Mouse (Mus musculus): ENCODE measurements around the gene Bank1.

- TF ChIP-seq POLR2A (IDR thresholded peaks at IDR 0.05; ENCODE audit: low read depth, low read length): no peak
- no peak for TF ChIP-seq CTCF (IDR thresholded peaks at IDR 0.05; ENCODE audit: borderline replicate concordance, insufficient read depth, low read length)
These were observed 286.4 kb downstream of the Bank1 start for GRCm38 (mm10) chr3:136039446-136039845.
